Mouse (Mus musculus): Measurements from ENCODE around the gene Elane. TPM values are rescaled to one million over a fixed set of nuclear protein-coding genes. Genes with fewer than 3 reads are reported as not detected.

Gene Elane
- total RNA-seq, 2 experiments from 2014 or later, result not detected

DNA sequence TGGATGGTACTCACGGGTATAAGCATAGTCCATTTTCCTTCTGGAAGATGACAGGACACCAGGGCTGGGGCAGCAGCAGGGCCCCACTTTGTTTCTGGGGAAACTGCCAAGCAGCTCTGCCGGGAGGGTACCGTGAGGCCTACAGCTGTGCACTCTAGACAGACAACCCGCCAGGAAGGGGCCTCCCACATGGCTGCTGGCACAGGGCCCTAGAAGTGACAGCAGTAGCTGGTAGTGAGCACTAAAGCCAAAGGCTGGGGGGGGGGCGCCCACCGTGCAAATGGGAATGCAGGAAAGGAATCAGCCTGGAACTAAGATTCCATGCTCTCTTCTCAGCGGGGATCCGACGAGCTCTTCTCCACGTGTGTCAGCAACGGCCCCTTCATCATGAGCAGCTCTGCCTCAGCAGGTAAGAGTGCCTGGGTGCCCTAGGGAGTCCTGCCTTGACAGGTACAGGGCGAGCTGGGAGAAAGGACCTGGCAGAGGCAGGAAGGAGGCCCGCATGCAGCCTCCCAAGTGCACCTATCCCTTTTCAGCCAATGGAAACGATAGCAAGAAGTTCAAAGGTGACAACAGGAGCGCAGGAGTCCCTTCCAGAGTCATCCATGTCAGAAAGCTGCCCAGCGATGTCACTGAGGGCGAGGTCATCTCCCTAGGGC, 27.5 kb upstream of the Elane start:
- peak; percentile 67 to 78 for DNase-seq

DNA sequence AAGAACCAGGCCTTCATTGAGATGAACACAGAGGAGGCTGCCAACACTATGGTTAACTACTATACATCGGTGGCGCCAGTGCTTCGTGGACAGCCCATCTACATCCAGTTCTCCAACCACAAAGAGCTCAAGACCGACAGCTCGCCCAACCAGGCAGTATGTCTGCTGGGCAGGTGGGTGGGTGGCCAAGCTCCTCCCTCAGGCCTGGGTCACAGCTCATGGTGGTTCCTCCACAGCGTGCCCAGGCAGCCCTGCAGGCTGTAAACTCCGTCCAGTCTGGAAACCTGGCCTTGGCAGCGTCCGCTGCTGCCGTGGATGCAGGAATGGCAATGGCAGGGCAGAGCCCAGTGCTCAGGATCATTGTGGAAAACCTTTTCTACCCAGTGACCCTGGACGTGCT, 26.9 kb upstream of the Elane start:
- no peak for DNase-seq

- DNase-seq, result no peak
Observed at GRCm38 (mm10) chr10:79860079-79860911, 25.8 kb upstream of the Elane start.

DNA sequence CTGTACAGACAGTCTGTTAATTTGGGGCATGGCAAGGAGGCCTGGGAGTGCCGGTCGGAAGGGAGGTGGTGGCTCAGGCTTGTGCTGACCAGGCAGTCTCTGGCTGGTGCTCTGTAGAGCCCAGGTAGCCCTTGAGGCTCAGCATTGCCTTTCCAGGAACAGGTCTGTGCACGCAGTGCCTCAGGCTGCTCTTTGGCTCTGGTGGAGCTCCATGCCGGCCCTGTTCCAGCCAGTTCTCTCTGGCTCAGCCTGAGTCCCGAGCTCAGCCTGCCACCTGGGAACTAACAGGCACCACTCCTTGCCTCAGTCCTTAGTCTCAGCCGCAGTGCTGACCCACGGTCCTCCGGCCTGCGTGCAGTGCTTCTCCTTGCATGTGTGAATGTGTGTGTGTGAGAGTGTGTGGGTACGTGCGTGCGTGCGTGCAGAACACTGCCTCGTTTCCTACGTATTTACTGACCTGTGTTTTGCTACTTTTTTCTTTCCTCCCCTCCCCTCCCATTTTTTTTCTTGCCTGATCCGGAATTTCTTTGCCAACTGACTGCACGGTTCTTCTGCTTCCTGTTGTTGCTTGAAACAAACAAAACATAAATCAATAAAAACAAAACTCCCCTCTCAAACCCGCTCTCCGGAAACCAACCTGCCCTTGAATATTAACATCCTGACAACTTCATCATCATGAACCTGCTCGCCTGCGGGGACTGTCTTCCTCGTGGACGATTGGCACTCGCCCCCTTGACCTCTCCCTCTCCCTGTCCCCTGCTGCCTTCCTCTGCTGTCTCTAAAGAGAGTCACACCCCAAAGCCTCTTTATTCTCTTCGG, 24.6 kb upstream of the Elane start:
- no peak for DNase-seq

DNA sequence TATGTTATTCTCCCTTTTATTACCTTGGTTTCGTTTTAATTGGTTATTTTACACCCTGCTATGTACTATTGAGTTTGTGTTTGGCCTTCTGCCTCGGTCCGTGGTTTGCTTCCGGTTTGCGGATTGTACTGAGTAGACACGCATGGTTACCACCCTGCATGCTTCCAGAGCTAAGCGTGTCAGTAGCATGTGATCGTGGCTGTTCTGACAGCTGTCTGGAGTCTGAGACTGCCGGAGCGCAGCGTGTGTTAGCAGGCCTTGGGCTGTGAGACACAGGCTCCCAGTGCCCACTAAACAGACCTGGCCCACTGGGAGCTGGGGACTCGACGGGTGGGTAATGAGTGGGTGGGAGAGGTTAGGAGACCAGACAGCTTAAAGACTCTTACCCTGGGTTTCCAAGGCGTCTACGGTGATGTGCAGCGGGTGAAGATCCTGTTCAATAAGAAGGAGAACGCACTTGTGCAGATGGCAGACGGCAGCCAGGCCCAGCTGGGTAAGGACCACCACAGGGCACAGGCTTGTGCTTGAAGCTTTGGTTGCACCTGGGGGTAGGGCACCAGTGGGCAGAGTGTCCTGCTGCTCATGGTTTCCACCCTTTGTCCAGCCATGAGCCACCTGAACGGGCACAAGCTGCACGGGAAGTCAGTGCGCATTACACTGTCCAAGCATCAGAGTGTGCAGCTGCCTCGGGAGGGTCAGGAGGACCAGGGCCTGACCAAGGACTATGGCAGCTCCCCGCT, 23.8 kb upstream of the Elane start:
- DNase-seq, result no peak

DNA sequence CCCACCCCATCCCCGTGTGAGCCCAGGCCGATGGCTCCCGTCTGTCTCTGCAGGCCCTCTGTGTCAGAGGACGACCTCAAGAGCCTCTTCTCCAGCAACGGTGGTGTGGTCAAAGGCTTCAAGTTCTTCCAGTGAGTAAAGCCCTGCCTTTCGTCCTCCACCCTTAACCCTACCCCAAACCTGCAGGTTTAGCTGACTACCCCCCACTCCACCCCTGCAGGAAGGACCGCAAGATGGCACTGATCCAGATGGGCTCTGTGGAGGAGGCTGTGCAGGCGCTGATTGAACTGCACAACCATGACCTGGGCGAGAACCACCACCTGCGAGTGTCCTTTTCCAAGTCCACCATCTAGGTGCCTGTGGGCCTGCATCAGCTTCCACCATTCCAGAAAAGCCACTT, 23.1 kb upstream of the Elane start:
- DNase-seq, result no peak

DNA sequence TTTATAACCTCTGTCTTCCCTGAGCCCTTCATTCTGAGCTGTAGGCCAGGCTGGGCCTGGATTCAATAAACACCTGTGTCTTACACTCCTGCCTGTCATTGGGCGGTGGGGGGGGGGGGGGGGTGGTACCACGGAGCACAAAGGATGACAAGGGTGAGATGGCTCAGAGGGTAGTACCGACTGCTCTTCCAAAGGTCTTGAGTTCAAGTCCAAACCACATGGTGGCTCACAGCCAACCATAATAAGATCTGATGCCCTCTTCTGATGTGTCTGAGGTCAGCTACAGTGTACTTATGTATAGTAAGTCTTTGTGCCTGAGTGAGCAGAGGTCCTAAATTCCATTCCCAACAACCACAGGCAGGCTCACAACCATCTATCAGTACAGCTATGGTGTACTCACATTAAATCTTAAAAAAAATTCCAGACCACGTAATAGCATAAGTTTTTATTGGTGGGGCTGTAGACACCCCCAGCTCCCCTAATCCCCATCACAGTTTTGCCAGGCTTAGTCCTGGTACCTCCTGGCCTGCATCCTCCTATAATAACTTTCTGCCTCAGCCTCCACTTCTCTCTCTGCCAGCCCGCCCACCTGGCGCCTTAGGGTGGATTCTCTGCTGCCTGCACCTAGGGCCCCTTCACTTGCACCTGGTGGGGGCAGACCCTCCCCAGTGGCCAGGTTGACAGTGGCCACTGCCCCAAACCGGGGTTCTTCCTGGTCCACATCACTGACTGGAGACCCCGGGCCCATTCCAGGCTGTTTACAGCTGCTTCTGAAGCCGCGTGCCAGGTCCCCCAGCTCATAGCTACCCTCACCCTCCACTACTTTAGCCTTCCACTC, 21.5 kb upstream of the Elane start:
- no peak for DNase-seq

- DNase-seq, result no peak
Observed at GRCm38 (mm10) chr10:79865189-79865601, 20.9 kb upstream of the Elane start.

DNA sequence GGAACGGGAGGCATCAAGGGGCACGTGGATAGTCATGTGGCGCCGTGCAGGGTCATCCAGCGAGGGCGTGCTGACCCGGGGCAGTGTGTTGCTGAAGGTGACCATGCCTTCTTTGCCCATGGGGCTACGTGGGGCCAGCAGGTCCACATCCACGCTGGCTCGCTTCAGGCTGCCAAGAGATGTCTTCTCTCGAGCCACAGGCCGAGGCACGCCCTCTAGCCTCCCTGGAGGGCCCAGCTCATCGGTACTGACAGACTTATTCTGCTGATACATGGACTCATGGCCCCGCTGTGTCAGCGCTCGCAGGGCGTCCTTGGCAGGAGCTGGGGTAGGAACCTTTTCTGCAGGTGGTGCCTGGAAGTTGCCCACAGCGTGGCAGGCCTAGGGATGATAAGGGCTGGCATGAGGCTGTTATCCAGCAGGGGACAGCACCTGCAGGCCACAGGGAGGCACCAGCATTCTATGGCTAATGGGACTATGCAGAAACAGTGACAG, 20.2 kb upstream of the Elane start:
- no peak for DNase-seq

DNA sequence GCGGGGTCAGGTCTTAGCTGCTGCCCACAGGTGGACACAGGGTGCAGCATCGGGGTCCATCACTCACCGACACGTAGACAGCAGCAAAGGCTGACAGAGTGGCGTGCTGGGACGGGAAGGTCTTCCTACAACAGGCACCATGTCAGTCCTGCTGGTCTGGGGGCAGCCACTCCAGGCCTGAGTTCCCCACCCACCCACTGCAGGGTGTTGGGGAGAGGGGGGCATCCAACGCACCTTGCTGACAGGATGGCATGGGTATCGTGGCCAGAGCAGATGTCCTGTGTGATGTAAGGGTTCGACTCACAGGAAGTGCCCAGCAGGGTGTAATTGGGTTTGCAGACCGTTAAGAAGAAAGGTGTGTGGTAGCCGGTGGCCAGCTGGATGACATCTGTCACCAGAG, 19.4 kb upstream of the Elane start:
- no peak for DNase-seq

- DNase-seq, result no peak
Observed at GRCm38 (mm10) chr10:79871845-79872244, 14.2 kb upstream of the Elane start.

DNA sequence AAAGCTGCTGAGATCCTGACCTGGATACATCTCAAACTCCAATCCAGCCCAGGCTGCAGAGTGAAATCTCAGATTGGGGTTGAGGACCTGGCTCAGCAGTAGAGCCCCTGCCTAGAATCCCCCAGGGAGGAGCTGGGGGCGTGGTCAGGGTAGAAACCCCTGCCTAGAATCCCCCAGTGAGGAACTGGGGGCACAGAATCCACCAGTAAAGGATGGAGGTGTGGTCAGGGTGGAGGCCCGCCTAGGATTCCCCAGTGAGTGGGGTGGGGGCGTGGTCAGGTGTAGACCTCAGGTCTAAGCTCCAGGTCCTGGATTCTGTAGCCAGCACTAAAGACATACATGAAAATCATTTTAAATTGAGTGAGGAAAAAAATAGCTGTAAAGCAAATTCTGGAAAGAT, 13.2 kb upstream of the Elane start:
- DNase-seq, result no peak

DNA sequence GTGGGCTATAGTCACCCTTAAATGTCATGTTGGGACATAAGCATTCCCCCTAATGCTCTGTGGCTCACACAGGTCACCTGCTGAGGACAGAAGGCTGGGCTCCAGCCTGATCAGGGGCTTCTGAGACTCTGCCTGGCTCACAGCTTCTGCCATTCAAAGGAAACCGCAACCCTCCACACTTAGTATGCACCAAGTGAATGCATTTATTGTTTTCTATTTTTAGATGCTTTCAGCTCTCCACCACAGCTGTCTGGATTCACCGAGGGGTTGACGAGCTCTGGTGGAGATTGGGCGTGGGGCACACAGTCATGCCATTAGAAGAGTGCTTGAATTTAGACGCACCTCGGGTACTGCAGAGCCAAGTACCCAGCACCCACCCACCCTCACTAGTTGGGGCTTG, 12.7 kb upstream of the Elane start:
- DNase-seq, result no peak

DNA sequence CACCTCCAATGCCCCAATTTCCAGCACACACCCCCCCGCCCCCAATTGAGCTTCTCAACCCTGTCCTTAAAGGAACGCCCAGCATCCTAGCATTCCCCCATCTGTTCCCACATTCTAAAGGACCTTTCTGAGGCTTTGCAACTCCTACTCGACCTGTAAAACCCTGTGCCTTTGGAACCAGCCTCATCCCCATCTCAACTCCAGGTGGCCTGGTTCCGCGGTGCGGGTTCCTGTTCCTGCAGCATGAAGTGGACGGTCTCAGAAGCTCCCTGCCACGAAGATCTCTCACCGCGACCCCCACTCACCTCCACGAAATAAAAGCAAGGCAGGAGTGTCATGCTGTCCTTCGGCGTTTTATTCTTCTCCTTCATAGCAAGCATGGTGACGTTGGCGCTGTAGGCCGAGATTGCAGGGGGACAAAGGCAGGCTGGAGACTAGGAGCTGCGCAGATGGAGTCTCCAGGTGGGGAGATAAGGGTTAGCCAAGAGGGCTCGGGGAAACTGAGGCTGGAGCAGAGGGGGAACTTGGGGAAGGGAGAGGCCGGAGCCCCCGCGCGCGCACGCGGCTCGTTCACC, 12.2 kb upstream of the Elane start:
- DNase-seq, result no peak

DNA sequence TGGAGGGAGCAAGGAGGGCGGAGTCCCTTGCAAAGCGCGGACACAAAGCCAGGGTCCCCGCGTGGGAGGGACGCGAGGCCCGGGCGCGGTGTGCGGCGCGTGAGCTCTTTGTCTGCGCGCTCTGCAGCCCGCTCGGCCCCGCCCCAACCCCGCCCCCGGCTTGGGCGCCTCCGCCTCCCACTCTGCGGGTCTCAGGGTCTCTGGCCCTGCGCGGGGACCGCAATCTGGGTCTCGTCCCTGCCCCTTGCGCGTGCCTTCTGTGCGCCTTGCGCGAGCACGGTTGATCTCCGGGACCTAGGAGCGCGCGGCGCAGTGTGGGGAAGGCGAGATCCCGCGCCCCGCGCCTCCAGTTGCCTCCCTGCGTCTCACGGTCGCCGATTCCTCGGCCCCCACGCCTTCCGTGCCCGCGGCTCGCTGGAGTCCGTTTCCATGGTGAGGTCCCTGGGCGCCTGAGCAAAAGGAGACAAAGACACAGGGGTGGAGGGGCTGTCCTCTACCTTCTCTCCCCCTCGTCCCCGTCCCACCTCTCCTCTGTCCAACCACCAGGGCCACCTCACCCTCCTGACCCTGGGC, 11.7 kb upstream of the Elane start, which contains the start of the genes Prtn3 and Plppr3:
TSS of gene Prtn3 (plus strand) at position 187 of the 573 bp plus-strand sequence.
TSS of gene Plppr3 (minus strand) at position 345 of the 573 bp plus-strand sequence.
- no peak for DNase-seq

DNA sequence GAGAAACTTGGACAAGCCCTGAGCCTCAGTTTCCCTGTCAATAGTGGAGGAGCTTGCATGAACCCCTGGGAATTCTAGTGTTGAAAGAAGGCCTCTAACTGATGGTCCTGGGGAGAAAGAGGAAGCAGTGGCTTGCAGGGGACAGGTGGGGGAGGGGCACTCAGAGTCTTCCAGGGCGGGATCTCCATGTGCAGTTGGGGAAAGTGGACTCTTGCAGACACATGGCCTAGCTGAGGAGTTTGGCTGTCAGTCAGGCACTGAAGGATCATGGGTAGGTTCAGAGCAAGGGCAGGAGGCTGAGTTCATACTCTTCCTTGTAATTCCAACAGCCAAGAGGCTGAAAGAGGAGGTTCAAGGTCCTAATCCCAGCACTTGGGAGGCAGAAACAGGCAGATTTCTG, 8.9 kb upstream of the Elane start:
- DNase-seq, result no peak

GRCm38 (mm10) chr10:79877757-79878156, 8.3 kb upstream of the Elane start:
- no peak for DNase-seq

DNA sequence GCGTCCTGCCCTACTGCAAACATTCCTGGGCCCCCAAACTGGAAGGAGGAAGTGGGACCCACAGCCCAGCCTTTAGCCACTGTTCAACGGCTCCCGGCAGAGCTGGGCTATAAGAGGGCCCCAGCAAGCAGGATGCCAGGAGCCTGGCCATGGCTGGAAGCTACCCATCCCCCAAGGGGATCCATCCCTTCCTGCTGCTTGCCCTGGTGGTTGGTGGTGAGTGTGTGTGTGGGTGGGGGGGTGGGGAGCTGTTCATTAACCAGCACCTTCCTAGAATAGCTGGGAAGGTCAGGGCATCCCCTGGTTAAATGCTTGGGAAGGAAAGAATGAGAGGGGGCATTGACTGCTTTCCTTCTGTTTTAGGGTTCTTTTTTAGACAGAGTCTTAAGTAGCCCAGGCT, 6.5 kb upstream of the Elane start:
- DNase-seq, result no peak

DNA sequence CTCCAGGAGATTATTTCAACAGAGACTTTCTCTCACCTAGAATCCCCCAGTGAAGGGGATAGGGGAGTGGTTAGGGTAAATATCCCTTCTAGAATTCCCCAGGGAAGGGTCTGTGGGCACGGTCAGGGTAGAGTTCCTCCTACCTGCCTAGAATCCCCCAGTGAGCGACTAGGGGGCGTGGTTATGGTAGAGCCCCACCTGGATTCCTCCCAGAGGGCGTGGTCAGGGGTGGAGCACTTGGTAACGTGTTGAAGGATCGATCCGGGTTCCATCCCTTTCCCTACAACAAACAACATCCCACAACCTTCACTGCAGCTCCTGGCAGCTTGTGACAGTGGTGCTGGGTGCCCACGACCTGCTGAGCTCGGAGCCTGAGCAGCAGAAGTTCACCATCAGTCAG, 5.3 kb upstream of the Elane start:
- no peak for DNase-seq

- DNase-seq, result no peak
Observed at GRCm38 (mm10) chr10:79881981-79882380, 4.1 kb upstream of the Elane start.
